Mouse (Mus musculus): ENCODE measurements around the gene Pir. TPM values are rescaled to one million over a fixed set of nuclear protein-coding genes. Genes with fewer than 3 reads are reported as not detected.

The Pir gene
- polyA plus RNA-seq (2014; fragmentation: Illumina TruSeq; extraction: RNeasy Lipid Tissue Mini Kit (QIAGEN cat#74804); ENCODE audit: low replicate concordance): 4.8 TPM

GRCm38 (mm10) chrX:164269285-164269761 is at the start of gene Pir:
Gene Pir, plus strand, starts transcription at chrX:164269371.

GRCm38 (mm10) chrX:164258057-164258456 is 11.1 kb upstream of the Pir start, which contains the start of gene Bmx:
Gene Bmx, minus strand, starts transcription at chrX:164258193.

GRCm38 (mm10) chrX:164373081-164373480 is 103.9 kb downstream of the Pir start, which contains the start of gene Vegfd:
Gene Vegfd, plus strand, starts transcription at chrX:164373378.

DNA sequence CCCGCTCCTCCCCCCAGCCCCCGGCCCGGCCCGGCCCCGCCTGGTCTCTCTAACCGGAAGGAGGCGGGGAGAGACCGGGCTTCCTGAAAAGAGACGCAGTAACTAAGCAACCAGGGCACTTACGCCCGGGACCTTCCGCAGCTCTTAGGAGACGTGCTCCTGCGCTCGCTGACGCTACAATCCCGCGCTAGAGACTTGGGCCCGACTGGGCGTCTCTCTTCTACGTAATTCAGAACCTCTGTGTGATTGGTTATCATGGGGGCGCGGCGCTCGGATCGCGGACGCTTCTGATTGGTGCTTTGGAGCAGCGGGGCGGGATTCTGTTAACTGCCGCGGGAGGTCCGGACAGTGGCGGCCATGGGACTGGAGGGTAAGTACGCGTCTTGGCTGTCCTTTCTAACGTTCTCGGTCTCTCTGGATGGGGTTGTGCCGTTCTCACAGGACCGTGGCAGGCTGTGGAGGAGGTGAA is 150.3 kb downstream of the Pir start, which contains the start of gene Piga:
Piga (plus strand) TSS at position 317 of the 469 bp plus-strand sequence.

Other genes starting within 250 kb of the Pir start
- 3.5 TPM for gene Car5b, start 241.4 kb upstream of the Pir start, polyA plus RNA-seq (2014; fragmentation: Illumina TruSeq; extraction: RNeasy Lipid Tissue Mini Kit (QIAGEN cat#74804); ENCODE audit: low replicate concordance)
- 8.0 TPM for gene Siah1b, start 192.9 kb upstream of the Pir start, polyA plus RNA-seq (2014; fragmentation: Illumina TruSeq; extraction: RNeasy Lipid Tissue Mini Kit (QIAGEN cat#74804); ENCODE audit: low replicate concordance)
- 3.2 TPM for gene Cltrn, start 180.5 kb upstream of the Pir start, polyA plus RNA-seq (2014; fragmentation: Illumina TruSeq; extraction: RNeasy Lipid Tissue Mini Kit (QIAGEN cat#74804); ENCODE audit: low replicate concordance)
- gene Ace2, start 130.0 kb upstream of the Pir start, polyA plus RNA-seq (2014; fragmentation: Illumina TruSeq; extraction: RNeasy Lipid Tissue Mini Kit (QIAGEN cat#74804); ENCODE audit: low replicate concordance): 1,788 TPM
- gene Bmx, start 11.2 kb upstream of the Pir start, polyA plus RNA-seq (2014; fragmentation: Illumina TruSeq; extraction: RNeasy Lipid Tissue Mini Kit (QIAGEN cat#74804); ENCODE audit: low replicate concordance): 6.7 TPM
- gene Vegfd, start 104.0 kb downstream of the Pir start, polyA plus RNA-seq (2014; fragmentation: Illumina TruSeq; extraction: RNeasy Lipid Tissue Mini Kit (QIAGEN cat#74804); ENCODE audit: low replicate concordance): 1.3 TPM
- gene Piga, start 150.4 kb downstream of the Pir start, polyA plus RNA-seq (2014; fragmentation: Illumina TruSeq; extraction: RNeasy Lipid Tissue Mini Kit (QIAGEN cat#74804); ENCODE audit: low replicate concordance): 40.9 TPM
- 1.3 TPM for gene Asb11, start 167.6 kb downstream of the Pir start, polyA plus RNA-seq (2014; fragmentation: Illumina TruSeq; extraction: RNeasy Lipid Tissue Mini Kit (QIAGEN cat#74804); ENCODE audit: low replicate concordance)
- not detected for gene Asb9, start 237.0 kb downstream of the Pir start, polyA plus RNA-seq (2014; fragmentation: Illumina TruSeq; extraction: RNeasy Lipid Tissue Mini Kit (QIAGEN cat#74804); ENCODE audit: low replicate concordance)

All from small intestine, adult 10 weeks (tissue).